Mouse (Mus musculus): ENCODE measurements around the gene Galnt10. TPM values are rescaled to one million over a fixed set of nuclear protein-coding genes. Genes with fewer than 3 reads are reported as not detected.

Galnt10 gene
- polyA plus RNA-seq, 1 experiment from 2014 or later, result 13.9 TPM

DNA sequence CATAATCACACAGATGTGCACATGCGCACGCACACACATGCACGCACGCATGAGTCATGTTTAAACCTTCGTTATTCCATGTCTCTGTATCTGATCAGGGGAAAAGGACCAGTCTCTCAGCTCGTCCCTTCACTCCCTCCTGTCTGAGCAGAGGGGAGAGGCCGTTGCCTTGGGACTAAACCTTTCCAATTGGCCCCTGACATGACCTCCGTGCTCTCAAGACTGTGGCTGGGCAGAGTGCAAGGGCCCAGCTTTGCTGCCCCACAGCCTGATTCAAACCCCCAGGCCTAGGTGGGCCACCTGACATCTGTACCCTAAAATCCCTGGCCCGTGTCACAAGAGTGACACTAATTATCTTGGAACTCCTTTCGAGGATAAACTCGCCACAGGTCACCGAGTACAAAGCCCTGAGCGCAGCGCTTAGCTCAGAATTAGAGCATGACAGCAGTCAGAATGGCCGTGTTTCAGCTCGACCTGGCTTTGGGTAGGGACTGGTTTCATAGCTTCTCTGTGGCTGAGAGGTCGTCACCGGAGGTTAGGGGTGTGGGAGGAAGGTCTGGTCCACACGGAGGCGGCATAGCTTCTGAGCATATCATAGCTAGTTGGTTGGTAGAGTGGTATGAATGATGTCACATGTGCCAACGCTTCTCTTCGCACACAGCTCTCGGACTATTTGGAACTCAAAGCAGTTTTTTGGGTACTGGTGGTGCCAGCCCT is 7.1 kb downstream of the Galnt10 start:
- Histone ChIP-seq H3K4me1 (ENCODE audit: control insufficient read depth, insufficient read depth, low read length) (peaks cover 19% of the 10 kb centered on the region), H3K27me3 (ENCODE audit: control insufficient read depth, insufficient read depth, low read length) (no peaks in the 10 kb centered on the region), H3K9me3 (ENCODE audit: control insufficient read depth, low read length) (no peaks in the 10 kb centered on the region), H3K9ac (ENCODE audit: low read length) (no peak overlapping the region), H3K4me3 (ENCODE audit: low read depth, low read length) (no peak overlapping the region), H3K36me3 (ENCODE audit: control insufficient read depth, insufficient read depth, low read length) (no peaks in the 10 kb centered on the region), H3K27ac (replicated peaks; ENCODE audit: low read depth, low read length) (no peak overlapping the region), H3K4me2 (ENCODE audit: low read depth, severe bottlenecking) (no peak overlapping the region)
- DNase-seq (ENCODE audit: low spot score) (no peak), ATAC-seq (ENCODE audit: insufficient number of reproducible peaks, low FRiP score, low TSS enrichment, low read depth) (no peak)
- WGBS, result 82% methylated on average over 23 of the region's 23 CpGs

- 87% methylated on average over 14 of the region's 14 CpGs for WGBS
- ATAC-seq (ENCODE audit: insufficient number of reproducible peaks, low FRiP score, low TSS enrichment, low read depth) (no peak), DNase-seq (ENCODE audit: low spot score) (no peak)
- Histone ChIP-seq H3K27me3 (ENCODE audit: control insufficient read depth, insufficient read depth, low read length) (no peaks in the 10 kb centered on the region), H3K4me2 (ENCODE audit: low read depth, severe bottlenecking) (no peak overlapping the region), H3K9me3 (ENCODE audit: control insufficient read depth, low read length) (no peaks in the 10 kb centered on the region), H3K36me3 (ENCODE audit: control insufficient read depth, insufficient read depth, low read length) (no peaks in the 10 kb centered on the region), H3K27ac (replicated peaks; ENCODE audit: low read depth, low read length) (no peak overlapping the region), H3K4me1 (ENCODE audit: control insufficient read depth, insufficient read depth, low read length) (peaks cover 22% of the 10 kb centered on the region), H3K4me3 (ENCODE audit: low read depth, low read length) (no peak overlapping the region), H3K9ac (ENCODE audit: low read length) (no peak overlapping the region)
Measured at GRCm38 (mm10) chr11:57652923-57653660, 7.8 kb downstream of the Galnt10 start.

DNA sequence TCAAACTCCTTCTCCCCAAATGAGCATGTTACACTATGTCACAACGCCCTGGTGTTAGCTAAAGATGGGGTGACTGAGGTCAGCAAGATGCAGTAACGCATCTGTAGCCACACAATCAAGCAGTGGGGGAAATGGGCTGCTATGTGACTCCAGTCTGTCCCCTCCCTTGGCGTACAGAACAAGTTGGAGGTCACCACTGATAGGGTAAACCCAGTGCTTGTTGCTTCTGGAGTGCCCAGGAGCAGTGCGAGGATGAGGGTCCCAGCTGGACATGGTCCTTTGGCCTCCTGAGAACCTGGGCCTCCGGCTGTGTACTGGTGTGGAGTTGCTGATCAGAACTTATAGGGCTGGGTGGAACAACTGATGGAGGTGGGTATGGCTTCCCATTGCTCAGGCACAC is 8.6 kb downstream of the Galnt10 start:
- no peak for ATAC-seq (ENCODE audit: insufficient number of reproducible peaks, low FRiP score, low TSS enrichment, low read depth)
- Histone ChIP-seq H3K4me3 (ENCODE audit: low read depth, low read length) (no peak overlapping the region), H3K27me3 (ENCODE audit: control insufficient read depth, insufficient read depth, low read length) (no peaks in the 10 kb centered on the region), H3K4me2 (ENCODE audit: low read depth, severe bottlenecking) (no peak overlapping the region), H3K36me3 (ENCODE audit: control insufficient read depth, insufficient read depth, low read length) (no peaks in the 10 kb centered on the region), H3K4me1 (ENCODE audit: control insufficient read depth, insufficient read depth, low read length) (peaks cover 22% of the 10 kb centered on the region), H3K9ac (ENCODE audit: low read length) (no peak overlapping the region), H3K9me3 (ENCODE audit: control insufficient read depth, low read length) (no peaks in the 10 kb centered on the region), H3K27ac (replicated peaks; ENCODE audit: low read depth, low read length) (no peak overlapping the region)
- no peak for DNase-seq (ENCODE audit: low spot score)
- WGBS, result 86% methylated on average over 5 of the region's 5 CpGs

GRCm38 (mm10) chr11:57654386-57654785 is 9.1 kb downstream of the Galnt10 start:
- H3K27me3 ChIP-seq (ENCODE audit: control insufficient read depth, insufficient read depth, low read length), result no peaks in the 10 kb centered on the region
- H3K36me3 ChIP-seq (ENCODE audit: control insufficient read depth, insufficient read depth, low read length), result no peaks in the 10 kb centered on the region
- peaks cover 18% of the 10 kb centered on the region for H3K4me1 ChIP-seq (ENCODE audit: control insufficient read depth, insufficient read depth, low read length)
- no peak for DNase-seq (ENCODE audit: low spot score)
- WGBS, result 60% methylated on average over 4 of the region's 4 CpGs
- no peak overlapping the region for H3K9ac ChIP-seq (ENCODE audit: low read length)
- no peak overlapping the region for H3K27ac ChIP-seq (replicated peaks; ENCODE audit: low read depth, low read length)
- no peak overlapping the region for H3K4me2 ChIP-seq (ENCODE audit: low read depth, severe bottlenecking)
- H3K9me3 ChIP-seq (ENCODE audit: control insufficient read depth, low read length), result no peaks in the 10 kb centered on the region
- no peak for ATAC-seq (ENCODE audit: insufficient number of reproducible peaks, low FRiP score, low TSS enrichment, low read depth)
- no peak overlapping the region for H3K4me3 ChIP-seq (ENCODE audit: low read depth, low read length)

DNA sequence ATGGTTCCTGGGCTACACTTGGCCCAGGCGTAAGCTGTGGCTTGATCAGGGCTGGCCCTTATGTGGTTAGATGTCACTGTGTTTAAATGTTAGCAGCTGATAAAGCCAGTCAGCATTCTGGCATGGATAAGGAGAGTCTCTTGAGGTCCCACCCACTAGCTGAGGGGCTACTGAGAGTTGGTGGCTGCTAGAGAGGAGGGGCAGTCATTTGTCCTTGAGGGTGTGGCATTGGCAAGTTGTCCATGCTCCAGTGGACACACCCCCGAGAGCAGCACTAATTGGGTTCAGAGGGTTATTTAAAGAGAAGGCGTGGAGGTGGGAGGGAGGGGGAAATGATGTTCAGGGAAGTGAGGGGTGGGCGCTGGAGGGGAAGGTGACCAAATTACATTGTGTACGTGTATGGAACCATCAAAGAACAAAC is 9.7 kb downstream of the Galnt10 start:
- no peaks in the 10 kb centered on the region for H3K9me3 ChIP-seq (ENCODE audit: control insufficient read depth, low read length)
- no peak overlapping the region for H3K4me3 ChIP-seq (ENCODE audit: low read depth, low read length)
- peaks cover 18% of the 10 kb centered on the region for H3K4me1 ChIP-seq (ENCODE audit: control insufficient read depth, insufficient read depth, low read length)
- ATAC-seq (ENCODE audit: insufficient number of reproducible peaks, low FRiP score, low TSS enrichment, low read depth), result 0 out of 2 replicates have a peak, but pooled peaks have one; percentile 23
- H3K36me3 ChIP-seq (ENCODE audit: control insufficient read depth, insufficient read depth, low read length), result no peaks in the 10 kb centered on the region
- H3K27ac ChIP-seq (replicated peaks; ENCODE audit: low read depth, low read length), result no peak overlapping the region
- WGBS, result 32% methylated on average over 5 of the region's 5 CpGs
- H3K9ac ChIP-seq (ENCODE audit: low read length), result no peak overlapping the region
- H3K27me3 ChIP-seq (ENCODE audit: control insufficient read depth, insufficient read depth, low read length), result no peaks in the 10 kb centered on the region
- DNase-seq (ENCODE audit: low spot score), result no peak
- no peak overlapping the region for H3K4me2 ChIP-seq (ENCODE audit: low read depth, severe bottlenecking)

DNA sequence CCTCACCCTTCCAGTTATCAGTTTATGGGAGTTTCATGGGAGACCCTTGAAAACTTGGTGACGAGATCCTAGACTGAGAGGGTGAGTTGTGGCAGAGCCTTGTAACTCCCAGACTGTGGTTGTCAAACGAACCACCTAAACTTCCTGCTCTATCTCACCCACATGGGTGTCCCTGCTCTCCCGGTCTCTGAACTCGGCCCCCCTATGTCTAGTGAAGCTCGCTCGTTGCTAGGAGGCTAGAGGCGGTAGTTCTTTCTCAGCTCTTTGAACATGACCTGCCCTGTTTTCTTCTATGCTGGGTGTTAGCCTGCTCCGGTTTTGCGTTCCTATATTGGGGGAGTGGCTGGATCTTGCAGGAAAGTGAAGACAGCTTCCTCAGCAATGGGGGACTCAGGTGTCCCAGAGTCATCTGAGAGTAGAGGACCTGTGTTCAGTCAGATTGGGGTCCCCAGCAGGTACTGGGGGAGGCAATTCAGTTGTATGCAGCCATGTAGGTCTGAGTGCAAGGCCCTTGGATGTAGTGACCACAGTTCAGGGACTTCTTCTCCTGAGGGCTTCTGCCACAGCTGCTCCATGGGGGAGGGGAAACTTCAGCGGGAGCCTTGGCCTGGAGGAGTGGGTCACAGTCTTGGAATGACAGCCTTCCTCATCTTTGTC is 10.6 kb downstream of the Galnt10 start:
- Histone ChIP-seq H3K9me3 (ENCODE audit: control insufficient read depth, low read length) (no peaks in the 10 kb centered on the region), H3K27me3 (ENCODE audit: control insufficient read depth, insufficient read depth, low read length) (no peaks in the 10 kb centered on the region), H3K4me2 (ENCODE audit: low read depth, severe bottlenecking) (no peak overlapping the region), H3K27ac (replicated peaks; ENCODE audit: low read depth, low read length) (no peak overlapping the region), H3K4me1 (ENCODE audit: control insufficient read depth, insufficient read depth, low read length) (peaks cover 22% of the 10 kb centered on the region), H3K9ac (ENCODE audit: low read length) (no peak overlapping the region), H3K36me3 (ENCODE audit: control insufficient read depth, insufficient read depth, low read length) (no peaks in the 10 kb centered on the region), H3K4me3 (ENCODE audit: low read depth, low read length) (no peak overlapping the region)
- ATAC-seq (ENCODE audit: insufficient number of reproducible peaks, low FRiP score, low TSS enrichment, low read depth) (no peak), DNase-seq (ENCODE audit: low spot score) (no peak)
- 57% methylated on average over 10 of the region's 10 CpGs for whole genome bisulfite sequencing

DNA sequence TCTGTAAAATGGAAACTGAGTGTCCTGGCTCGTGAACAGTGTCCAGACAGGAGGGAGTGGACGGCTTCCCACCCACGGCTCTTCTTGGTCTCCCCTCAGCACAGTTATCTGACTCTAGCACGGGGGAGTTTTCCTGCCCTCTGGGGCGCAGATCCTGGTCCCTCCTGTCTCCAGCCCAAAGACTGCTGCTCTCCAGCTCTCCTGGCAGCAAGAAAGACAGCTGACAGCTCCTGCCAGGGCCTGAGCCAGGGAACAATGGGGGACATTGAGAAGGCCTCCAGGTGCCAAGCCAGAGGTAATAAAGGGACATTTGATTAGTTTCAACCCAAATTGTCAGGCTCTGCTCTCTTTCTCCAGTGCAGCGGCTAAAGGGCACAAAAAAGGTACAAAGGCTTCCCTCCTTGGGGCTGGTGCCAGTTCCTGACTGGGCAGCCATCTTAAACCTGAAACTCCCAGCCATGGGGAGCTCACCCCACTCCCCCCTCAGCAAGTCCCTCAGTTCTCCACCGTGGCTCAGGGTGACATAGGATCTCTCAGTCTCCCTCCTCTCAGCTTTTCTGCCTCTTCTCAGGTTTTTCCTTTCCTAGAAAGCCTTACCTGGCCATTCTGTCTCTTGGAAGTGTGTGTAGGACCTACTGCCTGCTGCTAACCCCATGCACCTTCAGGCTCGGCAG is 11.5 kb downstream of the Galnt10 start:
- H3K4me1 ChIP-seq (ENCODE audit: control insufficient read depth, insufficient read depth, low read length), result peaks cover 23% of the 10 kb centered on the region
- DNase-seq (ENCODE audit: low spot score), result no peak

GRCm38 (mm10) chr11:57657370-57658072 is 12.3 kb downstream of the Galnt10 start:
- H3K4me1 ChIP-seq (ENCODE audit: control insufficient read depth, insufficient read depth, low read length), result peaks cover 23% of the 10 kb centered on the region

More for the DNA sequence above, 11.5 kb downstream of the Galnt10 start:
- Histone ChIP-seq H3K9ac (ENCODE audit: low read length) (no peak overlapping the region), H3K27me3 (ENCODE audit: control insufficient read depth, insufficient read depth, low read length) (no peaks in the 10 kb centered on the region), H3K9me3 (ENCODE audit: control insufficient read depth, low read length) (no peaks in the 10 kb centered on the region), H3K36me3 (ENCODE audit: control insufficient read depth, insufficient read depth, low read length) (no peaks in the 10 kb centered on the region), H3K27ac (replicated peaks; ENCODE audit: low read depth, low read length) (no peak overlapping the region; the same call in 1 of the 2 replicates), H3K4me3 (ENCODE audit: low read depth, low read length) (no peak overlapping the region), H3K4me2 (ENCODE audit: low read depth, severe bottlenecking) (no peak overlapping the region)
- WGBS, result 67% methylated on average over 8 of the region's 8 CpGs
- ATAC-seq (ENCODE audit: insufficient number of reproducible peaks, low FRiP score, low TSS enrichment, low read depth), result no peak

More at GRCm38 (mm10) chr11:57657370-57658072, 12.3 kb downstream of the Galnt10 start:
- ATAC-seq (ENCODE audit: insufficient number of reproducible peaks, low FRiP score, low TSS enrichment, low read depth) (no peak), DNase-seq (ENCODE audit: low spot score) (no peak)
- no peaks in the 10 kb centered on the region for H3K27me3 ChIP-seq (ENCODE audit: control insufficient read depth, insufficient read depth, low read length)
- H3K36me3 ChIP-seq (ENCODE audit: control insufficient read depth, insufficient read depth, low read length), result no peaks in the 10 kb centered on the region
- H3K9ac ChIP-seq (ENCODE audit: low read length), result no peak overlapping the region
- H3K9me3 ChIP-seq (ENCODE audit: control insufficient read depth, low read length), result no peaks in the 10 kb centered on the region
- no peak overlapping the region for H3K4me2 ChIP-seq (ENCODE audit: low read depth, severe bottlenecking)
- H3K27ac ChIP-seq (replicated peaks; ENCODE audit: low read depth, low read length), result no peak overlapping the region
- no peak overlapping the region for H3K4me3 ChIP-seq (ENCODE audit: low read depth, low read length)
- WGBS, result 94% methylated on average over 9 of the region's 9 CpGs
